Mouse (Mus musculus) ES-E14 (cell line): ENCODE measurements at regions not wholly inside any gene's neighbourhood (a gene's known extent, or its start where the extent isn't known, plus 50 kb on each side); places are given as distances from the start of the nearest gene placed in this dataset.
A peak's percentile ranks its signal among the peaks of the same experiment; 100 is the strongest.

Experiments used
- DNase-seq: peaks from one replicate; pipeline ENCODE4 v3.0.0-alpha.2; 2013; ENCODE audit warnings: low read depth, low spot score
- H3K27ac ChIP-seq: 2 replicates; pipeline ENCODE4 v1.5.1; 2012; ENCODE audit warnings: low read depth, mild to moderate bottlenecking, low read length, moderate library complexity, mixed read lengths; ENCODE audit not compliant: poor library complexity, insufficient read depth, severe bottlenecking
- H3K36me3 ChIP-seq: 2 replicates; pipeline ENCODE4 v1.6.1; 2012; ENCODE audit warnings: mild to moderate bottlenecking, low read length, moderate library complexity, mixed read lengths; ENCODE audit not compliant: control insufficient read depth, poor library complexity, insufficient read depth, severe bottlenecking
- H3K4me1 ChIP-seq, 2 experiments: fragments of 150-350 bp in 1 of 2; sonication (generic) in 1 of 2; 2 replicates each; pipeline ENCODE4 v1.6.1; 2012; ENCODE audit warnings: low read length in 2 of 2, mild to moderate bottlenecking in 1 of 2, mixed read lengths in 1 of 2; ENCODE audit not compliant: control insufficient read depth in 2 of 2, insufficient read depth in 2 of 2, poor library complexity in 1 of 2
- H3K4me3 ChIP-seq, 2 experiments: fragments of 150-350 bp in 1 of 2; sonication (generic) in 1 of 2; 2 replicates each; pipeline ENCODE4 v1.5.1; 2012; ENCODE audit warnings: low read length in 2 of 2, low read depth in 1 of 2, mild to moderate bottlenecking in 1 of 2, mixed read lengths in 1 of 2; ENCODE audit not compliant: insufficient read depth in 1 of 2, poor library complexity in 1 of 2, severe bottlenecking in 1 of 2
- H3K9ac ChIP-seq: 2 replicates; pipeline ENCODE4 v1.6.1; 2012; ENCODE audit warnings: low read depth, mild to moderate bottlenecking, low read length, mixed read lengths; ENCODE audit not compliant: poor library complexity, insufficient read depth, severe bottlenecking
- H3K9me3 ChIP-seq: fragments of 150-350 bp; sonication (generic); 2 replicates; pipeline ENCODE4 v1.6.1; 2012; ENCODE audit warnings: low read depth, mild to moderate bottlenecking, low read length; ENCODE audit not compliant: control insufficient read depth, insufficient read depth
- CHD2 ChIP-seq: IDR thresholded peaks from 2 replicates; pipeline ENCODE4 v1.6.1; 2014; ENCODE audit warnings: mild to moderate bottlenecking, low read depth, low read length, inconsistent platforms
- HCFC1 ChIP-seq: IDR thresholded peaks from 2 replicates; pipeline ENCODE4 v1.6.1; 2012; ENCODE audit warnings: low read length, inconsistent platforms, borderline replicate concordance; ENCODE audit not compliant: insufficient read depth
- MAFK ChIP-seq: IDR thresholded peaks from 2 replicates; pipeline ENCODE4 v1.6.1; 2014; ENCODE audit warnings: mild to moderate bottlenecking, low read depth, low read length, inconsistent platforms; ENCODE audit not compliant: insufficient read depth
- ZC3H11A ChIP-seq: IDR thresholded peaks from 2 replicates; pipeline ENCODE4 v1.6.1; 2012; ENCODE audit warnings: low read depth, mild to moderate bottlenecking, inconsistent platforms, low read length, borderline replicate concordance
- ZNF384 ChIP-seq: IDR thresholded peaks from 2 replicates; pipeline ENCODE4 v1.6.1; 2012; ENCODE audit warnings: low read depth, low read length, inconsistent platforms
- in situ Hi-C, 2 experiments: fragments of 600-800 bp; cut with MboI; formaldehyde crosslinking; loops; one replicate each; pipeline ENCODE4 v1.15.1; 2025; ENCODE audit warnings: low sequenced_read_pairs in 2 of 2, inconsistent platforms in 1 of 2; ENCODE audit not compliant: unreplicated experiment in 2 of 2

- in situ Hi-C loops = no loop called here
- no peak overlapping the region for H3K27ac ChIP-seq
- H3K9ac ChIP-seq = no peak overlapping the region
- no peak for DNase-seq
- H3K9me3 ChIP-seq = peaks cover 2% of the 10 kb centered on the region
- no peak overlapping the region for H3K4me3 ChIP-seq
- no peak for TF ChIP-seq ZC3H11A
- no peak for TF ChIP-seq HCFC1
- TF ChIP-seq MAFK = no peak
- no peak for TF ChIP-seq CHD2
- no peak for TF ChIP-seq ZNF384
- H3K36me3 ChIP-seq = no peaks in the 10 kb centered on the region
- H3K4me1 ChIP-seq = no peaks in the 10 kb centered on the region
These were observed 907.1 kb upstream of the Slc10a2 start for GRCm38 (mm10) chr8:6012206-6012605.

GRCm38 (mm10) chr8:6011182-6011581 lies 906.0 kb upstream of the Slc10a2 start:
- DNase-seq = no peak
- Histone ChIP-seq H3K36me3 (no peaks in the 10 kb centered on the region), H3K4me1 (no peaks in the 10 kb centered on the region), H3K4me3 (no peak overlapping the region), H3K9me3 (peaks cover 2% of the 10 kb centered on the region), H3K27ac (no peak overlapping the region), H3K9ac (no peak overlapping the region)
- TF ChIP-seq HCFC1 (no peak), ZC3H11A (no peak), MAFK (no peak), CHD2 (no peak), ZNF384 (no peak)
- in situ Hi-C loops = no loop called here

- no peak overlapping the region for H3K4me3 ChIP-seq
- no peaks in the 10 kb centered on the region for H3K36me3 ChIP-seq
- H3K27ac ChIP-seq = no peak overlapping the region
- no peak for TF ChIP-seq ZNF384
- H3K9ac ChIP-seq = no peak overlapping the region
- no peak for DNase-seq
- H3K9me3 ChIP-seq = peaks cover 2% of the 10 kb centered on the region
- no peaks in the 10 kb centered on the region for H3K4me1 ChIP-seq
- in situ Hi-C loops = no loop called here
These were observed 905.6 kb upstream of the Slc10a2 start for GRCm38 (mm10) chr8:6010712-6011111.

- no peaks in the 10 kb centered on the region for H3K4me1 ChIP-seq
- TF ChIP-seq MAFK (no peak), ZC3H11A (no peak), ZNF384 (no peak)
- H3K36me3 ChIP-seq = no peaks in the 10 kb centered on the region
- no peaks in the 10 kb centered on the region for H3K9me3 ChIP-seq
- no peak overlapping the region for H3K9ac ChIP-seq
- H3K27ac ChIP-seq = no peak overlapping the region
- no peak for DNase-seq
- in situ Hi-C loops = no loop called here
- no peak overlapping the region for H3K4me3 ChIP-seq
These were observed 897.5 kb upstream of the Slc10a2 start for GRCm38 (mm10) chr8:6002612-6003011.

GRCm38 (mm10) chr8:5994846-5995245 lies 889.7 kb upstream of the Slc10a2 start:
- peak; percentile 37 for DNase-seq
- H3K9ac ChIP-seq = no peak overlapping the region
- no peak overlapping the region for H3K4me3 ChIP-seq
- no peaks in the 10 kb centered on the region for H3K36me3 ChIP-seq
- H3K27ac ChIP-seq = no peak overlapping the region
- no peaks in the 10 kb centered on the region for H3K4me1 ChIP-seq
- TF ChIP-seq HCFC1 (no peak), ZC3H11A (peak; percentile 65; the same call in 1 of the 2 replicates)
- in situ Hi-C loops = loop anchor here (25.0 kb wide), 2 partner anchors 308 to 1133 kb away; no protein-coding TSS in a partner anchor
- no peaks in the 10 kb centered on the region for H3K9me3 ChIP-seq
